Mouse (Mus musculus) G1E-ER4 (cell line): ENCODE measurements around the gene Psmd1. TPM values are rescaled to one million over a fixed set of nuclear protein-coding genes. Genes with fewer than 3 reads are reported as not detected.

Experiments
- GATA1 ChIP-seq: IDR thresholded peaks from one replicate; pipeline ENCODE4 v1.8.0; 2012; ENCODE audit warnings: low read length, inconsistent platforms
- polyA plus RNA-seq: library from polyadenylated mRNA; stranded (reverse); fragments of >175 nt; gene quantifications from 2 replicates; pipeline ENCODE4 v1.2.3, GENCODE M21; 2012

Gene Psmd1
- polyA plus RNA-seq, 1 experiment = 30.6 TPM

GRCm38 (mm10) chr1:86053198-86053921, 10.8 kb upstream of the Psmd1 start:
- TF ChIP-seq GATA1 = no peak

- no peak for TF ChIP-seq GATA1
Observed at GRCm38 (mm10) chr1:86054943-86055342, 9.2 kb upstream of the Psmd1 start.

- TF ChIP-seq GATA1 = no peak
Observed at GRCm38 (mm10) chr1:86056284-86056683, 7.9 kb upstream of the Psmd1 start.

GRCm38 (mm10) chr1:86058856-86059769, 5.1 kb upstream of the Psmd1 start:
- TF ChIP-seq GATA1 = no peak

GRCm38 (mm10) chr1:86062523-86062922, 1.7 kb upstream of the Psmd1 start:
- TF ChIP-seq GATA1 = no peak

- no peak for TF ChIP-seq GATA1
Observed at GRCm38 (mm10) chr1:86076565-86076964, 12.4 kb downstream of the Psmd1 start.

GRCm38 (mm10) chr1:86094413-86094812, 30.2 kb downstream of the Psmd1 start:
- no peak for TF ChIP-seq GATA1

- no peak for TF ChIP-seq GATA1
Observed at GRCm38 (mm10) chr1:86105054-86105453, 40.9 kb downstream of the Psmd1 start.

- TF ChIP-seq GATA1 = no peak
Observed at GRCm38 (mm10) chr1:86111779-86112178, 47.6 kb downstream of the Psmd1 start, which contains the start of gene Htr2b. Gene Htr2b, minus strand, starts transcription at chr1:86111970.

GRCm38 (mm10) chr1:86114141-86114540, 50.0 kb downstream of the Psmd1 start:
- TF ChIP-seq GATA1 = no peak

- no peak for TF ChIP-seq GATA1
Observed at GRCm38 (mm10) chr1:86119549-86119948, 55.4 kb downstream of the Psmd1 start.

GRCm38 (mm10) chr1:86126036-86126435, 61.8 kb downstream of the Psmd1 start:
- TF ChIP-seq GATA1 = no peak

GRCm38 (mm10) chr1:86133337-86133736, 69.2 kb downstream of the Psmd1 start, which contains the start of gene Gm21972:
Gene Gm21972, plus strand, starts transcription at chr1:86133637.
- no peak for TF ChIP-seq GATA1

- TF ChIP-seq GATA1 = no peak
Observed at GRCm38 (mm10) chr1:86135315-86135714, 71.1 kb downstream of the Psmd1 start.

GRCm38 (mm10) chr1:86141081-86141480, 76.9 kb downstream of the Psmd1 start:
- TF ChIP-seq GATA1 = no peak

- TF ChIP-seq GATA1 = no peak
Observed at GRCm38 (mm10) chr1:86143165-86143564, 79.0 kb downstream of the Psmd1 start.
